ENCODE assay signal across 8 mouse cellular contexts in the genomic region with DNA sequence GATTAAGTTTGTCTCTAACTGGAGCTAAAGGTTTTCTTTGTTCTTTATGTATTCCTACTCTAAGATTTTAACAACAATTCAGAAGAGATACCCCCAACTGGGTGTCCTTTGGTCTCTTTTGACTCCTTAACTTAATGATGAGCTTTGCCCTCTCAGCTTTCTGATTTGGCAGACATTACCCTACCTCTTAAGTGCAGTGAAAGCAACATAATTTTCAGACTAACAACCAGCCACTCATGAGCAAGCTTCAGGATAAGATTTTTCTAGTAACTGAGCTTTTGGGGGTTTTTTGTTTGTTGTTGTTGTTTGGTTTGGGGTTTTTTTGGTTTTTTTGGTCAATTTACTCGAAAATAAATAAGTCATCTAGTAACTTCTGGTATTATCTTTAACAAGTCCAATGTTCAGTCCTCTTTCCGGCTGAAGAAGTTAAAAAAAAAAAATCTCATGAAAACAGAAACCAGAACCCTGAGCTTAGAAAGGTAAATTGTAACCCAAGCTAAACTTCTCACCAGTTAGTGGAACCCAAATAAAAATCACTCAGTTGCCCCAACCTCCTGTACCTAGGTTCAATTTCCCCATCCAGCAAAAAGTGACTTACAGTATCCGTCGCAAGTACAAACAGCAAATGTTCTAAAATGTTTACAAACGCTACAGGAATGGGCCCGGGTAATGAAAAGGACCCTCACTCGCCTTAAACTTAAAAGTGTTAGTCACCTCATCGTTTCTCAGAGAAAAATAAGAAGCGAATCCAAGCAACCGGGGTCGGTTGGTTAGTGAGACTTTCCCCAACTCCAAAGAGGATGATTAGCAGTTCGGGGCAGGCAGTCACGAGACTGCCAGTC. TPM values are rescaled to one million over a fixed set of nuclear protein-coding genes. Genes with fewer than 3 reads are reported as not detected.
DNase-seq lines count a peak whose midpoint lies in the region; ATAC-seq and TF ChIP-seq lines count a peak whose summit lies in the region.

No protein-coding gene starts in this region.

- H3K27ac ChIP-seq in heart, embryonic 12.5 days (ENCODE audit: poor library complexity, severe bottlenecking), result peak overlapping the region; percentile 99
- peak overlapping the region; percentile 97 for H3K27ac ChIP-seq in hindbrain, embryonic 13.5 days
- H3K27ac ChIP-seq in midbrain, embryonic 10.5 days (replicated peaks), result peak overlapping the region; percentile 90

- H3K27me3 ChIP-seq in heart, embryonic 12.5 days (replicated peaks), result no peaks in the 10 kb centered on the region
- H3K27me3 ChIP-seq in G1E (ENCODE audit: insufficient read depth, low read length), result no peaks in the 10 kb centered on the region
- peaks cover 12% of the 10 kb centered on the region; the same call in 1 of the 2 replicates for H3K27me3 ChIP-seq in hindbrain, embryonic 13.5 days
- no peaks in the 10 kb centered on the region for H3K27me3 ChIP-seq in midbrain, embryonic 10.5 days (ENCODE audit: low read depth, poor library complexity, severe bottlenecking)

- H3K4me2 ChIP-seq in heart, embryonic 12.5 days, result peak overlapping the region; percentile 75
- peak overlapping the region; percentile 72 for H3K4me2 ChIP-seq in hindbrain, embryonic 13.5 days

- no peak for TF ChIP-seq CTCF in G1E (IDR thresholded peaks at IDR 0.05; ENCODE audit: low read depth, low read length)

- WGBS in heart, embryonic 12.5 days, result 2% methylated on average over 13 of the region's 13 CpGs
- 5% methylated on average over 13 of the region's 13 CpGs for WGBS in hindbrain, embryonic 13.5 days
- WGBS in midbrain, embryonic 10.5 days, result 6% methylated on average over 13 of the region's 13 CpGs

- intact Hi-C loops in left cerebral cortex, postnatal 10 days (cut with DNase I), result no loop called here

- peak overlapping the region; percentile 97 for H3K9ac ChIP-seq in heart, embryonic 12.5 days
- peak overlapping the region; percentile 97 for H3K9ac ChIP-seq in hindbrain, embryonic 13.5 days

- peaks cover 29% of the 10 kb centered on the region for H3K4me1 ChIP-seq in heart, embryonic 12.5 days (replicated peaks)
- H3K4me1 ChIP-seq in G1E (ENCODE audit: insufficient read depth, low read depth, low read length), result peaks cover 38% of the 10 kb centered on the region
- peaks cover 37% of the 10 kb centered on the region for H3K4me1 ChIP-seq in hindbrain, embryonic 13.5 days (replicated peaks)
- peaks cover 42% of the 10 kb centered on the region for H3K4me1 ChIP-seq in midbrain, embryonic 10.5 days

- H3K4me3 ChIP-seq in heart, embryonic 12.5 days, result peak overlapping the region; percentile 91
- H3K4me3 ChIP-seq in G1E (ENCODE audit: low read depth, low read length), result peak overlapping the region; percentile 93
- H3K4me3 ChIP-seq in hindbrain, embryonic 13.5 days, result peak overlapping the region; percentile 98
- peak overlapping the region; percentile 81 for H3K4me3 ChIP-seq in midbrain, embryonic 10.5 days

- DNase-seq in heart, adult 18-20 months, result no peak
- no peak for DNase-seq in G1E (ENCODE audit: low spot score)
- DNase-seq in midbrain, embryonic 10.5 days (ENCODE audit: low spot score), result no peak
- DNase-seq in adrenal gland, adult 18-20 months (ENCODE audit: low spot score in 2 of 2), result no peak
- no peak for DNase-seq in adrenal gland, postnatal 10 days
- DNase-seq in left cerebral cortex, postnatal 10 days (ENCODE audit: extremely low spot score in 1 of 2, low spot score in 2 of 2), result no peak

- H3K9me3 ChIP-seq in heart, embryonic 12.5 days (replicated peaks), result no peaks in the 10 kb centered on the region
- no peaks in the 10 kb centered on the region for H3K9me3 ChIP-seq in G1E (replicated peaks)
- H3K9me3 ChIP-seq in hindbrain, embryonic 13.5 days, result no peaks in the 10 kb centered on the region
- no peaks in the 10 kb centered on the region for H3K9me3 ChIP-seq in midbrain, embryonic 10.5 days (replicated peaks)

- no peak for ATAC-seq in heart, embryonic 12.5 days (ENCODE audit: insufficient number of reproducible peaks, low FRiP score)
- no peak for ATAC-seq in G1E (ENCODE audit: extremely low read depth, insufficient number of reproducible peaks, low FRiP score, poor library complexity, severe bottlenecking)
- ATAC-seq in hindbrain, embryonic 13.5 days (ENCODE audit: low FRiP score), result no peak

- no peaks in the 10 kb centered on the region for H3K36me3 ChIP-seq in heart, embryonic 12.5 days
- peaks cover 26% of the 10 kb centered on the region for H3K36me3 ChIP-seq in G1E (replicated peaks)
- H3K36me3 ChIP-seq in hindbrain, embryonic 13.5 days, result no peaks in the 10 kb centered on the region
- no peaks in the 10 kb centered on the region for H3K36me3 ChIP-seq in midbrain, embryonic 10.5 days

RNA-seq across cellular contexts. Expression of a gene that starts 19.8 kb away (rescaled TPM):
- polyA plus RNA-seq in heart, embryonic 12.5 days (2016; fragmentation: Nextera tagmentation; extraction: Ambion mirVana), result 62.7 and 67.0 TPM in 2 replicates
- 10 to 100 TPM; 61.2 to 64.3 TPM for total RNA-seq in heart, adult 18-20 months (2021)
- total RNA-seq in G1E (2014; fragmentation: Nextera tagmentation) (39.4 and 48.7 TPM in 2 replicates), G1E (2017) (52.3 and 64.3 TPM in 2 replicates)
- 26.2 and 40.3 TPM in 2 replicates for polyA plus RNA-seq in G1E (2012)
- 90.8 and 92.6 TPM in 2 replicates for polyA plus RNA-seq in hindbrain, embryonic 13.5 days (2015; fragmentation: Nextera tagmentation; extraction: Ambion mirVana)
- 55.2 and 60.3 TPM in 2 replicates for polyA plus RNA-seq in midbrain, embryonic 10.5 days (2016; fragmentation: Nextera tagmentation; extraction: Ambion mirVana)
- total RNA-seq in adrenal gland, adult 18-20 months (2021), result 10 to 100 TPM; 76.9 to 85.9 TPM
- total RNA-seq in adrenal gland, postnatal 10 days (2021), result 10 to 100 TPM; 57.2 to 72.8 TPM
- 10 to 100 TPM; 91.6 to 95.6 TPM for total RNA-seq in left cerebral cortex, postnatal 10 days (2021)

RNA-seq across cellular contexts. Expression of a gene that starts 36.5 kb away (rescaled TPM):
- polyA plus RNA-seq in heart, embryonic 12.5 days (2016; fragmentation: Nextera tagmentation; extraction: Ambion mirVana), result 0.17 TPM in 1 of 2 replicates, not detected in the other
- total RNA-seq in heart, adult 18-20 months (2021), result under 1 TPM; 0.15 to 0.21 TPM
- total RNA-seq in G1E (2014; fragmentation: Nextera tagmentation) (not detected in 2 replicates), G1E (2017) (0.06 and 0.11 TPM in 2 replicates)
- polyA plus RNA-seq in G1E (2012), result not detected in 2 replicates
- polyA plus RNA-seq in hindbrain, embryonic 13.5 days (2015; fragmentation: Nextera tagmentation; extraction: Ambion mirVana), result 0.09 TPM in 1 of 2 replicates, not detected in the other
- polyA plus RNA-seq in midbrain, embryonic 10.5 days (2016; fragmentation: Nextera tagmentation; extraction: Ambion mirVana), result 0.04 and 0.05 TPM in 2 replicates
- not detected for total RNA-seq in adrenal gland, adult 18-20 months (2021)
- total RNA-seq in adrenal gland, postnatal 10 days (2021), result under 1 TPM; 0.09 to 0.12 TPM
- total RNA-seq in left cerebral cortex, postnatal 10 days (2021), result not detected

RNA-seq across cellular contexts. Expression of a gene that starts 49.5 kb away (rescaled TPM):
- polyA plus RNA-seq in heart, embryonic 12.5 days (2016; fragmentation: Nextera tagmentation; extraction: Ambion mirVana), result 640 and 666 TPM in 2 replicates
- total RNA-seq in heart, adult 18-20 months (2021), result 100 to 1,000 TPM; 679 to 731 TPM
- 1,627 and 1,719 TPM in 2 replicates for total RNA-seq in G1E (2014; fragmentation: Nextera tagmentation)
- 4,471 and 4,820 TPM in 2 replicates for total RNA-seq in G1E (2017)
- 273 and 318 TPM in 2 replicates for polyA plus RNA-seq in G1E (2012)
- polyA plus RNA-seq in hindbrain, embryonic 13.5 days (2015; fragmentation: Nextera tagmentation; extraction: Ambion mirVana), result 684 and 691 TPM in 2 replicates
- polyA plus RNA-seq in midbrain, embryonic 10.5 days (2016; fragmentation: Nextera tagmentation; extraction: Ambion mirVana), result 856 and 1,017 TPM in 2 replicates
- 1,000 to 10,000 TPM; 1,157 to 1,226 TPM for total RNA-seq in adrenal gland, adult 18-20 months (2021)
- total RNA-seq in adrenal gland, postnatal 10 days (2021), result 1,000 to 10,000 TPM; 1,288 to 1,295 TPM
- 100 to 1,000 TPM; 701 to 756 TPM for total RNA-seq in left cerebral cortex, postnatal 10 days (2021)
